Mouse (Mus musculus) heart, embryonic 14.5 days (tissue): Measurements from ENCODE around the gene Slc6a4. TPM values are rescaled to one million over a fixed set of nuclear protein-coding genes. Genes with fewer than 3 reads are reported as not detected.
A peak's percentile ranks its signal among the peaks of the same experiment; 100 is the strongest.
"Not testable (repeated sequence)": the region's sequence is repeated elsewhere in the genome, so short reads cannot be mapped to it uniquely, and the experiment has no call there.

ENCODE experiments used
- ATAC-seq: fragments of 200-750 bp; cut with Nextera tagmentation; 2 replicates; pipeline ENCODE4 v1.8.0; 2017; ENCODE audit warnings: low read depth, moderate TSS enrichment; ENCODE audit not compliant: insufficient number of reproducible peaks, insufficient read depth, low FRiP score
- H3K27ac ChIP-seq, 2 experiments: fragments of 200-500 bp in 1 of 2; fragments of 300-500 bp in 1 of 2; sonication (generic) in 1 of 2; replicated peaks in 1 of 2; 2 replicates each; pipeline ENCODE4 v1.5.1; 2012 to 2014; ENCODE audit warnings: low read depth in 2 of 2, low read length in 2 of 2, control low read depth in 1 of 2, mild to moderate bottlenecking in 1 of 2, mixed read lengths in 1 of 2; ENCODE audit not compliant: control insufficient read depth in 1 of 2, insufficient read depth in 1 of 2
- H3K27me3 ChIP-seq: fragments of 300-500 bp; sonication (generic); 2 replicates; pipeline ENCODE4 v1.6.1; 2014; ENCODE audit warnings: mild to moderate bottlenecking, low read length, control low read depth; ENCODE audit not compliant: control insufficient read depth, insufficient read depth
- H3K36me3 ChIP-seq: fragments of 300-500 bp; sonication (generic); 2 replicates; pipeline ENCODE4 v1.6.1; 2014; ENCODE audit warnings: mild to moderate bottlenecking, control low read depth, low read length, mixed read lengths; ENCODE audit not compliant: control insufficient read depth, insufficient read depth
- H3K4me1 ChIP-seq, 2 experiments: fragments of 200-500 bp in 1 of 2; fragments of 300-500 bp in 1 of 2; sonication (generic) in 1 of 2; 2 replicates each; pipeline ENCODE4 v1.6.1; 2012 to 2014; ENCODE audit warnings: low read length in 2 of 2, control low read depth in 1 of 2, mixed read lengths in 1 of 2; ENCODE audit not compliant: control insufficient read depth in 2 of 2, insufficient read depth in 2 of 2
- H3K4me2 ChIP-seq: fragments of 300-500 bp; sonication (generic); 2 replicates; pipeline ENCODE4 v1.6.1; 2014; ENCODE audit warnings: mild to moderate bottlenecking, low read length
- H3K4me3 ChIP-seq, 2 experiments: fragments of 200-500 bp in 1 of 2; fragments of 300-500 bp in 1 of 2; sonication (generic) in 1 of 2; 2 replicates each; pipeline ENCODE4 v1.5.1; 2012 to 2014; ENCODE audit warnings: low read length in 2 of 2, mild to moderate bottlenecking in 2 of 2, control low read depth in 1 of 2, low read depth in 1 of 2, moderate library complexity in 1 of 2; ENCODE audit not compliant: control insufficient read depth in 1 of 2, insufficient read depth in 1 of 2
- H3K9ac ChIP-seq: fragments of 300-500 bp; sonication (generic); 2 replicates; pipeline ENCODE4 v1.6.1; 2014; ENCODE audit warnings: mild to moderate bottlenecking, low read length
- H3K9me3 ChIP-seq: fragments of 300-500 bp; sonication (generic); 2 replicates; pipeline ENCODE4 v1.6.1; 2016; ENCODE audit warnings: low read length, control low read depth; ENCODE audit not compliant: control insufficient read depth
- WGBS: fragments of 180-500 bp; shearing (Covaris S2); extraction: QIAGEN DNeasy Blood & Tissue Kit; methylation state at CpG from one replicate; pipeline ENCODE4 v1.1.7; 2014; 5-methylcytosine and 5-hydroxymethylcytosine counted together
- polyA plus RNA-seq: library from polyadenylated mRNA; unstranded; fragments of >200 nt; fragmentation: Nextera tagmentation; extraction: Ambion mirVana; gene quantifications from 2 replicates; pipeline ENCODE4 v1.2.1, GENCODE M21; 2014

Gene Slc6a4
- polyA plus RNA-seq, 1 experiment from 2014 or later = 0.47 TPM

DNA sequence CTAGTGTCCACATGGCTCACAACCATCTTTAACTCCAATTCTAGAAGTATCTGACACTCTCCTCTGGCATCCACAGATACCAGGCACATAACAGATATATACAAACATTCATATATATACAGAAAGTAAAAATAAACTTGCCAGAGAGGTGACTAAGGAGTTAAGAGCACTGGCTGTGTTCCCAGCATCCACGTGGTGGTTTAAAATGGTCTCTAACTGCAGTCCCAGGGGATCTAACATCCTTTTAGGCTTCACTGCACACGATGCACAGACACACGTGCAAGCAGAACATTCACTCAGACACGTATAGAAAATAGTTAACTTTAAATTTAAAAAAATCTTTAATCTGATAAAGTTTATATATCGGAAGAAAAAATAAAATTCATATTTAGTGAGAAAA is 63.5 kb downstream of the Slc6a4 start:
- H3K27ac ChIP-seq = no peak overlapping the region

DNA sequence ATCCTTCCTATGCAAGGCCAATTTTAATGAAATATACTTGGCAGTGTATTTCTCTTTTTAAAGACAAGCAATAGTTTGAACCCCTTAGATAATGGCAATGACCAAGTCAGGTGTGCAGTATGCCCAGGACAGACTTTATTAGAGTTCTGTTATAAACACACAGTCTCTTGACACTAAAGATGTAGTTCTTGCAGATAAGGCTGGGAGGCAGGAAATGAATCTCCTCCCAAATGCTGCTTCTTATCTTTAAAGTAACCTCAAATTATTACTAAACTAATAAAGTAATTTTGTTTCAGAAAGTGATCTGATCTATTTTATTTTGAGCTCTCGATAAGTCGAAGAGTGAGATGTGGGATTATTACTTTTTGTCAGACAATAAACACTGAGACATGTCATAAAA is 65.0 kb downstream of the Slc6a4 start:
- no peak overlapping the region for H3K27ac ChIP-seq
- no peak overlapping the region for H3K4me2 ChIP-seq
- no peak for ATAC-seq
- 91% methylated on average over 2 of the region's 2 CpGs for WGBS
- no peak overlapping the region for H3K9ac ChIP-seq
- H3K4me3 ChIP-seq = no peak overlapping the region
- peaks cover 12% of the 10 kb centered on the region for H3K36me3 ChIP-seq
- no peaks in the 10 kb centered on the region for H3K27me3 ChIP-seq
- H3K9me3 ChIP-seq = no peaks in the 10 kb centered on the region
- H3K4me1 ChIP-seq = peaks cover 0 to 9% of the 10 kb centered on the region in 2 experiments; a peak in 2 of 4 replicates

More for the DNA sequence above, 63.5 kb downstream of the Slc6a4 start:
- Histone ChIP-seq H3K4me2 (no peak overlapping the region), H3K9me3 (no peaks in the 10 kb centered on the region), H3K27me3 (no peaks in the 10 kb centered on the region), H3K4me1 (peaks cover 0 to 9% of the 10 kb centered on the region in 2 experiments; a peak in 2 of 4 replicates), H3K9ac (no peak overlapping the region), H3K4me3 (no peak overlapping the region), H3K36me3 (peaks cover 12% of the 10 kb centered on the region)
- ATAC-seq = no peak
- 49% methylated on average over 5 of the region's 5 CpGs for WGBS

DNA sequence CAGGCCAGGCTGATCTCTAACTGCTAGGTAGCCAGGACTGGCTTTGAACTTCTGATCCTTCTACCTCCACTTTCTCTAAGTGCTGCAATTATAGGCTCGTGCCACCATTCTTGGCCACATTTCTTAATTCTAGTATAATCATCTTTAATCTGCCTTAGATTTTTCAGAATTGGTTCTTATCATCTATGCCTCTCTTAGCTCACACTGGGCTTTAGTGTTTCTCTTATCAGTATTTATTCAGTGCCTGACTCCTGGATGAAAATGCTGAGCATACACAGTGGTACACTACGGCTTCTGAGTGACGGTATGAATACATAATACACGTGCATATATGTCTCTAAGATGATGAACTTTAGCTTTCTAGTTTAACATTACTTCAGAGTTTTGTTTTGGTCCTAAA is 70.4 kb downstream of the Slc6a4 start:
- ATAC-seq = no peak
- Histone ChIP-seq H3K9ac (no peak overlapping the region), H3K4me1 (no peaks in the 10 kb centered on the region), H3K27ac (no peak overlapping the region), H3K27me3 (no peaks in the 10 kb centered on the region), H3K4me3 (no peak overlapping the region), H3K36me3 (peaks cover 30% of the 10 kb centered on the region), H3K4me2 (no peak overlapping the region), H3K9me3 (no peaks in the 10 kb centered on the region)
- WGBS = 62% methylated on average over 4 of the region's 4 CpGs

DNA sequence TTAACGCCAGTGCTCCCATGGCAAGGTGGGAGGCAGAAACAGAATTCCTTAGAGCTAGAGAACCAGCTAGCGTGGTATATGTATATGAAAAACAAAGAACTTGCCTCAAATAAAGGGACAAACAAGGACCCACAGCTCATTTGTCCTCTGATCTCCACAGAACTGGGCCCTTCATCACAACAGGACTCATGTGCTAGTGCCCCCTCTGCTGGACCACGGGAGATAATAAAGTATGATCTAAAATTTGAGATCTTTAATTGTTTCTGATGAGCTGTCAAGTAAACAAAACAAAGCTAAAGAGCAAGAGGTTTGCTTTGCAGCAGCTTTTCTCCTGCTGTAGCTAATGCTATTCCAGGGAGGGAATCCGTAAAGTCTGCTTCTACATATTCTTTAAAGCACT is 72.3 kb downstream of the Slc6a4 start:
- Histone ChIP-seq H3K4me2 (no peak overlapping the region), H3K4me1 (no peaks in the 10 kb centered on the region), H3K27me3 (no peaks in the 10 kb centered on the region), H3K9ac (no peak overlapping the region), H3K4me3 (no peak overlapping the region), H3K36me3 (peaks cover 44% of the 10 kb centered on the region), H3K27ac (no peak overlapping the region), H3K9me3 (no peaks in the 10 kb centered on the region)
- ATAC-seq = no peak
- 79% methylated on average over 4 of the region's 4 CpGs for WGBS

DNA sequence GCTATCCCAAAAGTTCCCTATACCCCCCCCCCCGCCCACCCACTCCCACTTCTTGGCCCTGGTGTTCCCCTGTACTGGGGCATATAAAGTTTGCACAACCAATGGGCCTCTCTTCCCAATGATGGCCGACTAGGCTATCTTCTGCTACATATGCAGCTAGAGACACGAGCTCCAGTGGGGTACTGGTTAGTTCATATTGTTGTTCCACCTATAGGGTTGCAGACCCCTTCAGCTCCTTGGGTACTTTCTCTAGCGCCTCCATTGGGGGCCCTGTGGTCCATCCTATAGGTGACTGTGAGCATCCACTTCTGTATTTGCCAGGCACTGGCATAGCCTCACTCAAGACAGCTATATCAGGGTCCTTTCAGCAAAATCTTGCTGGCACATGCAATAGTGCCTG is 78.9 kb downstream of the Slc6a4 start:
- H3K9me3 ChIP-seq, H3K27ac ChIP-seq, H3K27me3 ChIP-seq, ATAC-seq, H3K4me1 ChIP-seq: not testable (repeated sequence)
- Histone ChIP-seq H3K4me2 (peak overlapping the region; percentile 77), H3K36me3 (peaks cover 39% of the 10 kb centered on the region), H3K9ac (peak overlapping the region; percentile 92), H3K4me3 (peak overlapping the region; percentile 74 to 89)
- 73% methylated on average over 4 of the region's 4 CpGs for WGBS

DNA sequence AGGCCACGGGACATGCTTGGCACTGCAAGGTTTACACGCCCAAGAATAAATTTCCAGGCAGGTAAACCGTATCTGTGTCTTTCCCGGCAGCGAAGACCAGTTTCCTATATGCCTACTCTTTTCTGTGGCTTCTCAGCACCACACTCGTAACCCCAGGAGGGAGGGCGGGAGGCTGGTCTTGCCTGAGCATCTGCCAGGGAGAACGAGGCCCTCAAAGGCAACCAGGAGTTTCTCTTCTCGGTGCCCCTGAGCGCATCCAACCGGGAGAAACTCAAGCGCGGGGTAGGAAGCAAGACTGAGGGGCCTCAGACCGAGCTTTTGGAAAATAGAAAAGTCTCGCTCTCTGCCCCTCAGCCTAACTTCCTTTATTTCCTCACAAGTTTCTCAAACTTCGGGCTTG is 79.4 kb downstream of the Slc6a4 start:
- H3K27me3 ChIP-seq = peaks cover 8% of the 10 kb centered on the region
- H3K9ac ChIP-seq = peak overlapping the region; percentile 92
- H3K4me3 ChIP-seq = peak overlapping the region; percentile 74 to 89
- peak overlapping the region; percentile 77 for H3K4me2 ChIP-seq
- peak overlapping the region; percentile 77 to 86 for H3K27ac ChIP-seq
- WGBS = 2% methylated on average over 16 of the region's 16 CpGs
- peaks cover 34% of the 10 kb centered on the region for H3K36me3 ChIP-seq
- H3K4me1 ChIP-seq = 0 out of 4 replicates have a peak, but pooled peaks cover 0 to 2% of the 10 kb centered on the region in 2 experiments
- H3K9me3 ChIP-seq = no peaks in the 10 kb centered on the region
- ATAC-seq = no peak

DNA sequence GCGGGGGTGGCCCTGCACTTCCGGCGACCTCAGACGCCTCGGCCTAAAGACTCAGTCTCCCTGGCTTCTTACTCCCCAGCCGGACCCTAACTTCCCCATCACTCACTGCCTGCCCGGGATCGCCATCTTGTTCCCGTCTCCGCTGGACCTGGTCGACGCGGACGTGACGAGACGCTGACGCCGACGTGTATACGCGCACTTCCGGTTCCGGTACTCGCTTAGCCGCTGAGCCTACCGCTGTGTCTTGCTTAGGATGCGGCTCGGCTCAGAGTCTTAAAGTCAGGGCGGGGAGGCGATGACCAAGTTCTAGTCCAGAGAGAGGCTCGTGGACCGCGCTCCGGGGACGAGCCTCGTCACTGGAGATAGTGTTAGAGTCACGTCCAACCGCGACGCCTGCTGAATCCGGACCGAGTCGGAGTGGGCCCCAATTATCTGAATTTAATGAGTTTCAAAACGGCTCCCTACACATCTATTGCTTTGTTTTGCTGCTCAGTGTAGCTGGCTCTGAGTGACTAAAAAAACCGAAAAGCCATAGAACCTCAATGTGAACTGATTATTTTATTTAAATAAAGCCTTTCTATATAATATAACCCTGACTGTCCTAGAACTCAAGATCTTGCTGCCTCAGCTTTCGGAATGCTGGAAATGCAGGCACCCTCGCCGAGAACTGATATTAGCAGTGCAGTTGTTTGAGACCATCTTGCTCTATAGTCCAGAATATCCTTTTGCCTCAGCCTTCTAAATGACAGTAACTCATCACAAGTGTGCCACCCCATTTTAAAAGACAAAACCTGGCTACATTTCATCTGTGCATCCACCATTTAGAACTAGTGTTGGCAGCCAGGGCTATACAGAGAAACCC is 80.1 kb downstream of the Slc6a4 start, which contains the start of gene Nsrp1:
Gene Nsrp1 (minus strand): TSS at position 163 of the 862 bp plus-strand sequence.
- H3K4me2 ChIP-seq = peak within 1 kb of the TSS; percentile 77
- peak within 1 kb of the TSS; percentile 74 to 89 for H3K4me3 ChIP-seq
- H3K27me3 ChIP-seq = peaks cover 8% of the 10 kb centered on the region
- H3K4me1 ChIP-seq = 0 out of 4 replicates have a peak, but pooled peaks cover 0 to 2% of the 10 kb centered on the region in 2 experiments
- H3K36me3 ChIP-seq = peaks cover 30% of the 10 kb centered on the region
- no peaks in the 10 kb centered on the region for H3K9me3 ChIP-seq
- H3K27ac ChIP-seq = peak within 1 kb of the TSS; percentile 77 to 86
- peak within 1 kb of the TSS; percentile 92 for H3K9ac ChIP-seq
- peak; percentile 89 for ATAC-seq
- 3% methylated on average over 48 of the region's 48 CpGs for WGBS
